Mouse (Mus musculus): ENCODE data around the gene Macf1. TPM values are rescaled to one million over a fixed set of nuclear protein-coding genes. Genes with fewer than 3 reads are reported as not detected.

Gene Macf1
- polyA plus RNA-seq, 1 experiment from 2014 or later: 71.0 TPM

DNA sequence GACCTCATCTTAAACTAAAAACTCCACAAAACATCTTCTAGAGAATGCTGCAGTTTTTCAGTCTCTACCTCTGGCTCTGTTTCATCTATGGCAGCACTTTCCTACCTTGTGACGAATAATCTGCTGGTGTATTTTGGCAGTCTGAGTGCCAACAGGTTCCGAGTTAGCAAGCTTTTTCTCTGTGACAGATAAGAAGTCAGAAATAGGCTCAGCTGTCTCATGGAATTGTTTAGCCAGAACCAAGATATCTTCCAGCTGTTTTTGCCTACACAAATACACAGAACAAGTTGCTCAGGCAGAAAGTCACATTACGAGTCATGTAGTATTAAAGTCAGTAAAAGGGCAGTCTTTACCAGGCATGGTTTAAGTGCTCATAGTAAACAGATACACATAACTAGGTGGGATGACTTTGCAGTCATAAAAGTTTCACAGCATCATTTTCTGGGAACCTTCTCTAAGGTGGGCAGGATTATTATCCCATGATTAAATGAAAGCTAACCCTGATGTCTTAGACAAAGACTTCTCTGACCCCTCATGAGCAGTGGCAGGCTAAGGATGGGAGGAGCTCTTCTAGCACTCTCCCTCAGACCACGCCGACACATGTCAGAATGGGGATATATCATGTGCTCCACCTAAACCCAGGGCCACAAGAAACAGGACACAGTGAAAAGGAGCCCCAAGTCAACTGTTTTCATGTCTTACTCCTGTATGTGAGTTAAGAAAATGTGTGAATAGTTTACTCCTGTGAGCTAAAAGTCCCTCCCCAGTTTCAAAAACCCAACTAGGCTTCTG, 286.3 kb downstream of the Macf1 start:
- 89% methylated on average over 5 of the region's 5 CpGs for WGBS
- peaks cover 21% of the 10 kb centered on the region for H3K36me3 ChIP-seq (ENCODE audit: control insufficient read depth, insufficient read depth, low read length)

DNA sequence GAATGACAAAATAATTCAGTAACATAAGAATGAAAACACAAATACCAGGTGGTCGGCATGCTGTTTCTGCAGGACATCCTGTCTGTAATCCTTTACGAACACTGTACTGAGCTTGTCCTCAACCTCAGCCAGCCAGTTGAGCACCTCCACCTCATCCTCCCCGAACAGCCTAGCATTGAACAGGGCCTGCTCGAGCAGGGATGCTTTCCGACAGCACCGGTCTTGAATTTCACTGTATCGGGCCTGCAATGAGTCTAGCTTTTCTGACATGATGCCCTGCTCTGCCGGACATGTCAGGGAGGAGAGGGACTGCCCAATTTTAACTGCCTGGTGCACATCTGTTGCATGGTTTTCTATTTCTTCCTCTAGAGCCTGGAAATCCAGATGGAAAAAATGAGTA, 287.1 kb downstream of the Macf1 start:
- no peaks in the 10 kb centered on the region for H3K27me3 ChIP-seq (ENCODE audit: control insufficient read depth, insufficient read depth, low read length)
- WGBS: 94% methylated on average over 8 of the region's 8 CpGs
- no peak overlapping the region for H3K27ac ChIP-seq (replicated peaks; ENCODE audit: low read depth, low read length)
- no peaks in the 10 kb centered on the region for H3K4me1 ChIP-seq (ENCODE audit: control insufficient read depth, insufficient read depth, low read length)
- ATAC-seq (ENCODE audit: insufficient number of reproducible peaks, low FRiP score, low TSS enrichment, low read depth) (no peak), DNase-seq (ENCODE audit: low spot score) (no peak)
- no peak overlapping the region for H3K4me2 ChIP-seq (ENCODE audit: low read depth, severe bottlenecking)
- H3K9me3 ChIP-seq (ENCODE audit: control insufficient read depth, low read length): no peaks in the 10 kb centered on the region
- no peak overlapping the region for H3K9ac ChIP-seq (ENCODE audit: low read length)
- peaks cover 24% of the 10 kb centered on the region for H3K36me3 ChIP-seq (ENCODE audit: control insufficient read depth, insufficient read depth, low read length)
- no peak overlapping the region for H3K4me3 ChIP-seq (ENCODE audit: low read depth, low read length)

More for the DNA sequence above, 286.3 kb downstream of the Macf1 start:
- H3K27me3 ChIP-seq (ENCODE audit: control insufficient read depth, insufficient read depth, low read length): no peaks in the 10 kb centered on the region
- H3K4me2 ChIP-seq (ENCODE audit: low read depth, severe bottlenecking): no peak overlapping the region
- ATAC-seq (ENCODE audit: insufficient number of reproducible peaks, low FRiP score, low TSS enrichment, low read depth) (no peak), DNase-seq (ENCODE audit: low spot score) (no peak)
- H3K4me1 ChIP-seq (ENCODE audit: control insufficient read depth, insufficient read depth, low read length): no peaks in the 10 kb centered on the region
- H3K27ac ChIP-seq (replicated peaks; ENCODE audit: low read depth, low read length): no peak overlapping the region
- no peak overlapping the region for H3K4me3 ChIP-seq (ENCODE audit: low read depth, low read length)
- no peak overlapping the region for H3K9ac ChIP-seq (ENCODE audit: low read length)
- no peaks in the 10 kb centered on the region for H3K9me3 ChIP-seq (ENCODE audit: control insufficient read depth, low read length)

DNA sequence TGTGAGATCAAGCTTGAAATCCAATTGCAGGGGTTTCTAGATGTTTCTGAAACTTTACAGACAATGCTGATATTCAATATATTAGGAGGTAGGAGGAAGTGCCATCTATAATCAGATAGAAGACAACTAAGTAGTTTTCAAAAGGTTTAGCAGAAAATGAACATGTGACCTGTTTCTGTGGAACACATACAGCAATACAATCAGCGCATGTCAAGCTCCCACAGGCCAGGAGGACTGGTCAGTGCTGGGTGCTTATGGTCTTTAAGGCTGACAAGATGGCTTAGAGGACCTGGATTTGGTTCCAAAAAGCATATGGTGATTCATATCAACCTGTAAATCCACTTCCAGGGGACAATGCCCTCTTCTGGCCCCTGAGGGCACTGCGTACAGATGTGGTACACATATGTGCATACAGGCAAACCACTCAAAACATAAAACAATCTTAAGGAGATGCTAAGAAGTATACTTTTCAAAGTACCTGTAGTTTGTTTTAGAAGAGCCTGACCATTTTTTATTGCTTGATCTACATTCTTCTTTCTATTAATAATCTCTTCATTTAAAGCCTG, 288.6 kb downstream of the Macf1 start:
- Histone ChIP-seq H3K9me3 (ENCODE audit: control insufficient read depth, low read length) (no peaks in the 10 kb centered on the region), H3K4me3 (ENCODE audit: low read depth, low read length) (no peak overlapping the region), H3K9ac (ENCODE audit: low read length) (no peak overlapping the region), H3K27ac (replicated peaks; ENCODE audit: low read depth, low read length) (no peak overlapping the region), H3K4me1 (ENCODE audit: control insufficient read depth, insufficient read depth, low read length) (no peaks in the 10 kb centered on the region), H3K36me3 (ENCODE audit: control insufficient read depth, insufficient read depth, low read length) (peaks cover 26% of the 10 kb centered on the region), H3K4me2 (ENCODE audit: low read depth, severe bottlenecking) (no peak overlapping the region), H3K27me3 (ENCODE audit: control insufficient read depth, insufficient read depth, low read length) (no peaks in the 10 kb centered on the region)
- WGBS: 93% methylated on average over 2 of the region's 2 CpGs
- no peak for ATAC-seq (ENCODE audit: insufficient number of reproducible peaks, low FRiP score, low TSS enrichment, low read depth)
- DNase-seq (ENCODE audit: low spot score): peak; percentile 36

DNA sequence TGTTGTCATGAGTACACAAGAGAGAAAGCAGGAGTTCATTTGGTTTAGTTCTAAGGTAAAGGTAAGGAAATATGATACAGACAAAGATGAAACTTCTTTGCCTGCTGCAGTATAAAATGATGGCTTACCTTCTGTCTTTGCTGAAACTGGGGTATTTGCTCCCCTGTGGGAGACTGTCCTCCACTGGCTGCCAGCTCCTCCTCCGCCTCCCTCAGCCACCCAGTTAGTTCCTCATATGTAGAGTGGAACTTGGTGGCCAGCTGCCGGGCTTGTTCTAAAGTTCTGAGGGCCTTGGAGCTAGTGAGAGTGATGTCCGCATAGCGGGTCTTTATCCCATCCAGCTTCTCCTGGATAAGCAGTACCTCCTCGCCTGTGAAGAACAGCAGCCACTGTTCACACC, 289.3 kb downstream of the Macf1 start:
- Histone ChIP-seq H3K4me2 (ENCODE audit: low read depth, severe bottlenecking) (no peak overlapping the region), H3K27me3 (ENCODE audit: control insufficient read depth, insufficient read depth, low read length) (no peaks in the 10 kb centered on the region), H3K4me1 (ENCODE audit: control insufficient read depth, insufficient read depth, low read length) (no peaks in the 10 kb centered on the region), H3K9me3 (ENCODE audit: control insufficient read depth, low read length) (no peaks in the 10 kb centered on the region), H3K4me3 (ENCODE audit: low read depth, low read length) (no peak overlapping the region), H3K36me3 (ENCODE audit: control insufficient read depth, insufficient read depth, low read length) (peaks cover 28% of the 10 kb centered on the region), H3K27ac (replicated peaks; ENCODE audit: low read depth, low read length) (no peak overlapping the region), H3K9ac (ENCODE audit: low read length) (no peak overlapping the region)
- ATAC-seq (ENCODE audit: insufficient number of reproducible peaks, low FRiP score, low TSS enrichment, low read depth) (no peak), DNase-seq (ENCODE audit: low spot score) (no peak)
- WGBS: 92% methylated on average over 5 of the region's 5 CpGs

- Histone ChIP-seq H3K4me1 (ENCODE audit: control insufficient read depth, insufficient read depth, low read length) (no peaks in the 10 kb centered on the region), H3K27me3 (ENCODE audit: control insufficient read depth, insufficient read depth, low read length) (no peaks in the 10 kb centered on the region), H3K4me2 (ENCODE audit: low read depth, severe bottlenecking) (no peak overlapping the region), H3K36me3 (ENCODE audit: control insufficient read depth, insufficient read depth, low read length) (peaks cover 28% of the 10 kb centered on the region), H3K9ac (ENCODE audit: low read length) (no peak overlapping the region), H3K27ac (replicated peaks; ENCODE audit: low read depth, low read length) (no peak overlapping the region), H3K9me3 (ENCODE audit: control insufficient read depth, low read length) (no peaks in the 10 kb centered on the region), H3K4me3 (ENCODE audit: low read depth, low read length) (no peak overlapping the region)
- 94% methylated on average over 1 of the region's 1 CpGs for WGBS
- DNase-seq (ENCODE audit: low spot score): no peak
- ATAC-seq (ENCODE audit: insufficient number of reproducible peaks, low FRiP score, low TSS enrichment, low read depth): no peak
Measured at GRCm38 (mm10) chr4:123394269-123394668, 289.9 kb downstream of the Macf1 start.

DNA sequence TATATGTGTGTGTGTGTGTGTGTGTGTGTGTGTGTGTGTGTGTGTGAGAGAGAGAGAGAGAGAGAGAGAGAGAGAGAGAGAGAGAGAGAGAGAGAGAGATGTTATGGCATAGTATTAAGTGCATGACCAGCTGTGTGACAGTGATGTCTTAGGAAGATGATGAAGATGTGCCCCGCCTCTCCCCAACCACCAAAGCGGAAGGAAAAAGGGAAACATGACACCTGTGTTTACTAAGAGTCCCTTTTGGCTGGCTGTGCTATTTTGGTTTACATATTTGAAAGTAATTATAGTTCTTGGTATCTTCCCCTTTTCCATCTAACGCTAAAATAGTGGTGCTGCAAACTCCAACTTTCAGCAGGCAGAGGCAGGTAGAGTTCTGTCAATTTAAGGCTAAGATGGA, 291.2 kb downstream of the Macf1 start:
- H3K4me2 ChIP-seq (ENCODE audit: low read depth, severe bottlenecking): no peak overlapping the region
- no peaks in the 10 kb centered on the region for H3K27me3 ChIP-seq (ENCODE audit: control insufficient read depth, insufficient read depth, low read length)
- DNase-seq (ENCODE audit: low spot score) (no peak), ATAC-seq (ENCODE audit: insufficient number of reproducible peaks, low FRiP score, low TSS enrichment, low read depth) (no peak)
- no peaks in the 10 kb centered on the region for H3K9me3 ChIP-seq (ENCODE audit: control insufficient read depth, low read length)
- H3K27ac ChIP-seq (replicated peaks; ENCODE audit: low read depth, low read length): no peak overlapping the region
- no peaks in the 10 kb centered on the region for H3K4me1 ChIP-seq (ENCODE audit: control insufficient read depth, insufficient read depth, low read length)
- 97% methylated on average over 3 of the region's 3 CpGs for WGBS
- H3K36me3 ChIP-seq (ENCODE audit: control insufficient read depth, insufficient read depth, low read length): peaks cover 25% of the 10 kb centered on the region
- no peak overlapping the region for H3K9ac ChIP-seq (ENCODE audit: low read length)
- no peak overlapping the region for H3K4me3 ChIP-seq (ENCODE audit: low read depth, low read length)

GRCm38 (mm10) chr4:123392187-123392586, 292.0 kb downstream of the Macf1 start:
- Histone ChIP-seq H3K9ac (ENCODE audit: low read length) (no peak overlapping the region), H3K27me3 (ENCODE audit: control insufficient read depth, insufficient read depth, low read length) (no peaks in the 10 kb centered on the region), H3K36me3 (ENCODE audit: control insufficient read depth, insufficient read depth, low read length) (peaks cover 25% of the 10 kb centered on the region), H3K9me3 (ENCODE audit: control insufficient read depth, low read length) (no peaks in the 10 kb centered on the region), H3K4me3 (ENCODE audit: low read depth, low read length) (no peak overlapping the region), H3K4me2 (ENCODE audit: low read depth, severe bottlenecking) (no peak overlapping the region), H3K4me1 (ENCODE audit: control insufficient read depth, insufficient read depth, low read length) (no peaks in the 10 kb centered on the region), H3K27ac (replicated peaks; ENCODE audit: low read depth, low read length) (no peak overlapping the region)
- no peak for ATAC-seq (ENCODE audit: insufficient number of reproducible peaks, low FRiP score, low TSS enrichment, low read depth)
- peak; percentile 50 for DNase-seq (ENCODE audit: low spot score)
- 100% methylated on average over 1 of the region's 1 CpGs for WGBS

DNA sequence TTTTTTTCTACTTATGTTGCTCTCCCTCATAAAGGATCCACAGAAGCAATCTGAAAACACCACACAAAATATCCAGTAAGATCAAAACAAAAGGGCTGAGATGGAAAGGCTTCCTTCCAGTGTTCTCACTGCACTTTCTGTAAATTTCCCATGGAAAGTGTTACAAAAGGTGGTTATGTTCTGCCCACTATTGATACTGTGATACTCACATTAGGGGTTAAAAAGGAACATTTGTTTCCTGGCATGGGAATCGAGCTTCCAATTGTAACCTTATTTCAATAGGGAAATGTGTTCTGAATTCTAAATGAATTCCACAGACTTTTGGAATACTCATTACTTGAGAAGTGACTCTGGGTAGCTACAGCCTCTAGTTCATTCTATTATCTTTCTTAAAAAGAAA, 299.1 kb downstream of the Macf1 start:
- no peak overlapping the region for H3K9ac ChIP-seq (ENCODE audit: low read length)
- H3K27me3 ChIP-seq (ENCODE audit: control insufficient read depth, insufficient read depth, low read length): no peaks in the 10 kb centered on the region
- ATAC-seq (ENCODE audit: insufficient number of reproducible peaks, low FRiP score, low TSS enrichment, low read depth): no peak
- DNase-seq (ENCODE audit: low spot score): no peak
- peaks cover 36% of the 10 kb centered on the region for H3K36me3 ChIP-seq (ENCODE audit: control insufficient read depth, insufficient read depth, low read length)
- H3K4me1 ChIP-seq (ENCODE audit: control insufficient read depth, insufficient read depth, low read length): no peaks in the 10 kb centered on the region
- no peak overlapping the region for H3K27ac ChIP-seq (replicated peaks; ENCODE audit: low read depth, low read length)
- no peaks in the 10 kb centered on the region for H3K9me3 ChIP-seq (ENCODE audit: control insufficient read depth, low read length)
- 53% methylated on average over 1 of the region's 1 CpGs for WGBS
- H3K4me2 ChIP-seq (ENCODE audit: low read depth, severe bottlenecking): no peak overlapping the region
- no peak overlapping the region for H3K4me3 ChIP-seq (ENCODE audit: low read depth, low read length)
